Mouse (Mus musculus) embryonic facial prominence, embryonic 10.5 days (tissue): ENCODE results near the gene Hip1. TPM values are rescaled to one million over a fixed set of nuclear protein-coding genes. Genes with fewer than 3 reads are reported as not detected.
A peak's percentile ranks its signal among the peaks of the same experiment; 100 is the strongest.

Experiments
- DNase-seq: peaks from one replicate; pipeline ENCODE4 v3.0.0-alpha.2; 2017; ENCODE audit warnings: low spot score
- H3K27ac ChIP-seq: fragments of 300-500 bp; sonication (generic); replicated peaks from 2 replicates; pipeline ENCODE4 v1.5.1; 2016; ENCODE audit warnings: mild to moderate bottlenecking
- H3K27me3 ChIP-seq: fragments of 300-500 bp; sonication (generic); replicated peaks from 2 replicates; pipeline ENCODE4 v1.6.1; 2016; ENCODE audit warnings: low read depth, mild to moderate bottlenecking; ENCODE audit not compliant: poor library complexity, severe bottlenecking
- H3K36me3 ChIP-seq: fragments of 300-500 bp; sonication (generic); replicated peaks from 2 replicates; pipeline ENCODE4 v1.6.1; 2016; ENCODE audit warnings: mild to moderate bottlenecking, moderate library complexity
- H3K4me1 ChIP-seq: fragments of 300-500 bp; sonication (generic); 2 replicates; pipeline ENCODE4 v1.6.1; 2016
- H3K4me3 ChIP-seq: fragments of 300-500 bp; sonication (generic); 2 replicates; pipeline ENCODE4 v1.5.1; 2016; ENCODE audit warnings: mild to moderate bottlenecking, moderate library complexity
- H3K9me3 ChIP-seq: fragments of 300-500 bp; sonication (generic); 2 replicates; pipeline ENCODE4 v1.6.1; 2016; ENCODE audit warnings: mild to moderate bottlenecking
- WGBS: fragments of 180-500 bp; shearing (Covaris S2); methylation state at CpG from one replicate; pipeline ENCODE4 v1.1.7; 2016; 5-methylcytosine and 5-hydroxymethylcytosine counted together
- polyA plus RNA-seq: library from polyadenylated mRNA; unstranded; fragments of >200 nt; fragmentation: Nextera tagmentation; extraction: Ambion mirVana; gene quantifications from 2 replicates; pipeline ENCODE4 v1.2.1, GENCODE M21; 2016

Hip1 gene
- polyA plus RNA-seq, 1 experiment from 2014 or later, result 64.6 TPM

GRCm38 (mm10) chr5:135399382-135399781, 145.5 kb downstream of the Hip1 start:
- Histone ChIP-seq H3K27me3 (no peaks in the 10 kb centered on the region; the same call in 1 of the 2 replicates), H3K9me3 (no peaks in the 10 kb centered on the region), H3K4me3 (no peak overlapping the region), H3K36me3 (no peaks in the 10 kb centered on the region), H3K4me1 (peaks cover 4% of the 10 kb centered on the region; the same call in 1 of the 2 replicates), H3K27ac (no peak overlapping the region)
- WGBS, result 72% methylated on average over 6 of the region's 6 CpGs
- DNase-seq, result no peak

DNA sequence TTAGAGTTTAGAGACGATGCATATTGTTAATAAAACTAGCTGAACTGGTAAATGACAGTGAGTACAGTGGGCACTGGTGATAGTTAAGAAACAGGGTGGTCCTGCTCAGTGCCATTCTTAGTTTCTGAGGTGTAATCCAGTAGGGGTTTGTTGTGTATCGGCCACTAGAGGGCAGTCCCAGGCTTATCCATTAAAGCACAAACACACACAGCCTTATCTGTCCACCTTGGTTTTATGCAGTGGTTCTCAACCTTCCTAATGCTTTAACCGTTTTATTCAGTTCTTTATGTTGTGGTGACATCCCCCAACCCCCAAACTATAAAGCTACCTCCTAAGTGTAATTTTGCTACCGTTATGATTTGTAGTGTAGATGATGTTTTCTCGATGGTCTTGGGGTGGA, 149.1 kb downstream of the Hip1 start:
- H3K4me3 ChIP-seq, result no peak overlapping the region
- WGBS, result 49% methylated on average over 5 of the region's 5 CpGs
- peaks cover 17% of the 10 kb centered on the region for H3K4me1 ChIP-seq
- peaks cover 20% of the 10 kb centered on the region for H3K36me3 ChIP-seq
- no peaks in the 10 kb centered on the region for H3K9me3 ChIP-seq
- no peaks in the 10 kb centered on the region; the same call in 1 of the 2 replicates for H3K27me3 ChIP-seq
- peak; percentile 48 for DNase-seq
- H3K27ac ChIP-seq, result no peak overlapping the region

DNA sequence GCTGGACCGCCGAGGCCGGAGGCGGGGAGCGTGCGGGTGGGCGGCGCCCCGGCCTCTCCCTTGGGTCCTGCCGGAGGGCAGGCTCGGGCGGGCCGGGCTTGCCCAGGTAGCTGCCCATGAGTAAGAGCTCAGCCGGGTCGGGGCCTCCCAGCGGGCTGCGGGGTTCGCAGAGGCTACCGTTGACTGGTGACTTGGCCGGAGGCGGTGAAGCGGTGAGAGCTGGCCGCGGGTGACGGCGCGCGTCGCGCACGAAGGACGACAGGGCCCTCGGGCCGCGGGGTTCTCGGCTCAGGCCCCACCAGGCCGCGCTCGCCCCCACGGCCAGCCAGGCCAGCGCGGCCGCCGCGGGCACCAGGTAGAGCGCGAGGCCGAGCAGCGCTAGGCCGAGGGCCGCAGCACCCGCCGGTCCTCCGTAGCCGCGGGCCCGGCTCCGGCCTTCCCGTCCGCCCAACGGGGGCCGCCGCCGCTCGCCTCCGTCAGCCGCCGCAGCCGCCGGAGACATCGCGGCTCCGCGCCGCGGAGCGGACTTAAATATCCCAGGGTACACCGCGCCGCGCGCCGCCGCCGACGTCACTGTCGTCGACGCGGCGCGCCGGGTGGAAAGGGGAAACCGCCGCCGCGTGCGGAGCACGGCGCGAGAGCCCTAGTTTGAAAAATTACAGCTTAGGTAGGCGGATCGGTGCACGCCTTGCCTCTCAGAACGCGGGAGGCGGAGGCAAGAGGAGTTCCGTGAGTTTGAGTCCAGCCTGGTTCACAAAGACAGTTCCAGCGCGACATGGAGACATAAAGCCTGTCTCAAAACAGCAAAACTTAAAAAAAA, 150.7 kb downstream of the Hip1 start, which contains the start of gene Pom121:
Gene Pom121, minus strand, starts transcription at position 543 of the 820 bp plus-strand sequence.
- peak; percentile 91 for DNase-seq
- H3K9me3 ChIP-seq, result no peaks in the 10 kb centered on the region
- H3K4me1 ChIP-seq, result peaks cover 17% of the 10 kb centered on the region
- H3K4me3 ChIP-seq, result peak within 1 kb of the TSS; percentile 99
- peak within 1 kb of the TSS; percentile 97 for H3K27ac ChIP-seq
- H3K27me3 ChIP-seq, result no peaks in the 10 kb centered on the region
- peaks cover 36% of the 10 kb centered on the region for H3K36me3 ChIP-seq
- under 1% methylated on average over 110 of the region's 110 CpGs for WGBS

- Histone ChIP-seq H3K36me3 (peaks cover 99% of the 10 kb centered on the region), H3K4me1 (no peaks in the 10 kb centered on the region), H3K9me3 (no peaks in the 10 kb centered on the region), H3K4me3 (no peak overlapping the region), H3K27me3 (no peaks in the 10 kb centered on the region), H3K27ac (no peak overlapping the region)
- WGBS, result 91% methylated on average over 10 of the region's 10 CpGs
- DNase-seq, result no peak
Measured at GRCm38 (mm10) chr5:135383771-135384170, 161.1 kb downstream of the Hip1 start.

GRCm38 (mm10) chr5:135382746-135383145, 162.2 kb downstream of the Hip1 start:
- Histone ChIP-seq H3K4me3 (no peak overlapping the region), H3K36me3 (peaks cover 99% of the 10 kb centered on the region), H3K27ac (no peak overlapping the region), H3K4me1 (no peaks in the 10 kb centered on the region), H3K27me3 (no peaks in the 10 kb centered on the region), H3K9me3 (no peaks in the 10 kb centered on the region)
- no peak for DNase-seq
- WGBS, result 91% methylated on average over 7 of the region's 7 CpGs

DNA sequence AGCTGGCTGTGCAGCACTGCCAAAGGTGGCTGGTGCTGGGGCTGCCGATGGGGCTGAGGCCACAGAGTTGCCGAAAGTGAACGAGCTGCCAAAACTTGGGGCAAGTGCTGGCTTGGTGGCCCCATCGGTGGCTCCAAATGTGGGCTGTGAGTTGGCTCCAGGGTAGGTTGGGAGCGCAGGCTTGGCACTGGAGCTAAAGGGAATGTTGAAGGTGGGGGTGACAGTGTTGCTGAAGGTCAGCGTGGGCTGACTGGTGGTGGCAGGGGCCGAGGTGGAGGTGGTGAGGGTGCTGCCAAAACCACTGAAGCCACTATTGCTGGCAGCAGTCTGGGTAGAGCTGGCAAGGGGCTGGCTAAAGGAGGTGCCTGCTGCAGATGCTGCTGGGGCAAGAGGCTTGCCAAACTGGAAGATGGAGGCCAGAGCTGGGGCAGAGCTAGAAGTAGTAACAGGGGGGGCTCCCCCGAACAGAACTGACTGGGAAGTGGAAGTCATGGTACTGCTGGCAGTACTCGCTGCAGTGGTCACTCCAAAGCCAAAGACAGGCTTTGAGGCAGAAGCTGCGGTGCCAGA, 163.5 kb downstream of the Hip1 start:
- no peak overlapping the region for H3K27ac ChIP-seq
- peaks cover 99% of the 10 kb centered on the region for H3K36me3 ChIP-seq
- 92% methylated on average over 10 of the region's 10 CpGs for WGBS
- H3K27me3 ChIP-seq, result no peaks in the 10 kb centered on the region
- no peak for DNase-seq
- no peak overlapping the region for H3K4me3 ChIP-seq
- no peaks in the 10 kb centered on the region for H3K9me3 ChIP-seq
- H3K4me1 ChIP-seq, result no peaks in the 10 kb centered on the region

- Histone ChIP-seq H3K4me3 (no peak overlapping the region), H3K27ac (no peak overlapping the region), H3K27me3 (no peaks in the 10 kb centered on the region), H3K9me3 (no peaks in the 10 kb centered on the region), H3K36me3 (peaks cover 100% of the 10 kb centered on the region), H3K4me1 (no peaks in the 10 kb centered on the region)
- 92% methylated on average over 4 of the region's 4 CpGs for WGBS
- no peak for DNase-seq
Measured at GRCm38 (mm10) chr5:135380681-135381080, 164.2 kb downstream of the Hip1 start.

- DNase-seq, result no peak
- Histone ChIP-seq H3K27ac (no peak overlapping the region), H3K9me3 (no peaks in the 10 kb centered on the region), H3K4me1 (no peaks in the 10 kb centered on the region), H3K36me3 (peaks cover 100% of the 10 kb centered on the region), H3K4me3 (no peak overlapping the region), H3K27me3 (no peaks in the 10 kb centered on the region)
- WGBS, result 79% methylated on average over 2 of the region's 2 CpGs
Measured at GRCm38 (mm10) chr5:135376341-135376740, 168.6 kb downstream of the Hip1 start.

DNA sequence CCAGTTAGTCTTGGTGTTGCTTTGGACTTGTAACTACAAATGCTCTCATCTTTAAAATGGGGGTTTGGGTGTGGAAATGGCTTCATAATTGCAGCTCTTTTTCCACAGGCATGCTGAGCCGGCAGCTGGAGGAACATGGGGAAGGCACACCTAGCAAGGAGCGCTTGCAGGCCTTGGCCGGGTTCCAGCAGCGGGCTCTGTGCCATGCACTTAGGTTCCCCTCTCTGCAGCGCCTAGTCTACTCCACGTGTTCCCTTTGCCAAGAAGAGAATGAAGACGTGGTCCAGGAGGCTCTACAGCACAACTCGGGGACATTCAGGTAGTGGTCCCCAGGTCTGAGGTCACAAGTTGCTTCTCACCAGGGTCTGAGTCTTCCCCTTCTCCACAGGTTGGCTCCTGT, 169.8 kb downstream of the Hip1 start:
- H3K4me1 ChIP-seq, result peaks cover 11% of the 10 kb centered on the region
- H3K9me3 ChIP-seq, result no peaks in the 10 kb centered on the region
- H3K4me3 ChIP-seq, result no peak overlapping the region
- DNase-seq, result no peak
- WGBS, result 92% methylated on average over 8 of the region's 8 CpGs
- no peaks in the 10 kb centered on the region for H3K27me3 ChIP-seq
- peaks cover 91% of the 10 kb centered on the region for H3K36me3 ChIP-seq
- no peak overlapping the region for H3K27ac ChIP-seq

GRCm38 (mm10) chr5:135373601-135374000, 171.3 kb downstream of the Hip1 start:
- 95% methylated on average over 5 of the region's 5 CpGs for WGBS
- no peaks in the 10 kb centered on the region for H3K27me3 ChIP-seq

GRCm38 (mm10) chr5:135371195-135371594, 173.7 kb downstream of the Hip1 start:
- Histone ChIP-seq H3K4me1 (peaks cover 17% of the 10 kb centered on the region), H3K4me3 (peak overlapping the region; percentile 99), H3K27ac (no peak overlapping the region), H3K9me3 (no peaks in the 10 kb centered on the region), H3K27me3 (no peaks in the 10 kb centered on the region), H3K36me3 (peaks cover 51% of the 10 kb centered on the region)
- 94% methylated on average over 13 of the region's 13 CpGs for WGBS
- DNase-seq, result no peak

More at GRCm38 (mm10) chr5:135373601-135374000, 171.3 kb downstream of the Hip1 start:
- Histone ChIP-seq H3K27ac (no peak overlapping the region), H3K9me3 (no peaks in the 10 kb centered on the region), H3K4me1 (peaks cover 17% of the 10 kb centered on the region), H3K4me3 (no peak overlapping the region), H3K36me3 (peaks cover 75% of the 10 kb centered on the region)
- DNase-seq, result no peak

GRCm38 (mm10) chr5:135369787-135370654, 174.9 kb downstream of the Hip1 start, which contains the start of gene Nsun5:
Nsun5 (plus strand) TSS chr5:135369953.
- Histone ChIP-seq H3K4me1 (peaks cover 17% of the 10 kb centered on the region), H3K27ac (peak within 1 kb of the TSS; percentile 85), H3K4me3 (peak within 1 kb of the TSS; percentile 99), H3K9me3 (no peaks in the 10 kb centered on the region), H3K27me3 (no peaks in the 10 kb centered on the region; the same call in 1 of the 2 replicates), H3K36me3 (peaks cover 40% of the 10 kb centered on the region)
- WGBS, result under 1% methylated on average over 64 of the region's 64 CpGs
- DNase-seq, result peak; percentile 95
